Mouse (Mus musculus): ENCODE measurements around the gene Rad54l2.

Gene Rad54l2

DNA sequence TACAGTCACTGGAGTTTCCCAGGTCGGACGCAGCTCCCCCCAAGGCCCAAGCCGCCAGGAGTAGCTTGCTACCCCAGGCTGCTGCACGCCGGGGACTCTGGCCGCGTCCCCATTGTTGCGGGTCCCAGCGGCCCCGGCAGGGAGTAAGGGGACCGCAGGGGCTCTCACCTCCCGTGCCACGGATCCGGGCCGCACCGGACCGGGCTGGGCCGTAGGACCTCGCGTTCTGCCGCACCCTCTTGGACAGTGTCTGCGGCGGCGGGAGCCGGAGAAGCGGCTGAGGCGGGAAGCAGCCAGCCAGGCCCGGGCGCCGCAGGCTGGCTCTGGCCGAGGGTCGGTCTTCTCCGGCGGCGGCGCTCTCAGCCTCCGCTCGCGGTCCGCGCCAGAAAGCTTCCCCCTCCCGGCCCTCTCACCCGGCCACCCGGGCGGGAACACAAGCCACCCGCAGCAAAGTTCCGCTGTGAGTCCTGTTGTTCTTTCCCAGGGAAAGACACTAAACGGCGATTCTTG is at the start of gene Rad54l2:
Gene Rad54l2 (minus strand): TSS at position 383 of the 510 bp plus-strand sequence.
- peak; percentile 86 for DNase-seq (ENCODE audit: low read depth, low spot score)

GRCm38 (mm10) chr9:106822381-106823104 is 33.5 kb upstream of the Rad54l2 start:
- DNase-seq (ENCODE audit: low read depth, low spot score), result peak; percentile 92

DNA sequence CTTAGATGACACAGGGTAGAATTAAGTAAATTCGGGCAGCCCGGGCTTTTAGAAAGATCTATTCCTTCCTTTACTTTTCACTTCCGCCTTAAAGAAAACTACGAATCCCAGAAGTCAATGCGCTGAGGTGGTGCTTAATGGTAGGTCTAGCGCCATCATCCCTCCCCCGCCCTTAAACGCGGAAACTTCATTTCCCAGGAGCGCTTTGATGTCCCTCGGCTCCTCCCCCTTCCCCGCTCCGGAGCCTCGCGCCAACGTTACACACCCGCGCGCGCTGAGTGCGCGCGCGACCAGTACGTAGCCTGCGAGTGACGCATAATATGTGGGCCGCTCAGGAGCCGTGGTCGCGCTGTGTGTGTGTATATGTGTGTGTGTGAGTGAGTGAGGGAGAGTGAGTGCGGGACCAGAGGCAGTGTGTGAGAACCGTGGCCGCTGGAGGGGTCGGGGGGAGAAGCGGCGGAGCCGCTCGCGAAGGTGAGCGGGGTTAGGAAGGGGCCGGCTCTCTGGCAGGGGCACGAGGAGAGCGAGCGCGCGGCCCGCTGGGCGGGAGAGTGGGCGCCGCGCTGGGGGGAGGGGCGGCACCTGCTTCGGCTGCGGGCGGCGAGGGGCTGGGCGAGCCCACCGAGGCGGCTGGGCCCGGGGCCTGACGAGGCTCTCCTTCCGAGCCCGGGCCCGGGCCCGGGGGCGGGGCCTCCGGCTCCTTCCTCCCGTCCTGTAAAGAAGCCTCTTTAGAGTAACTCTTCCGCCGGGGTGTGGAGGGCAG is 32.8 kb upstream of the Rad54l2 start, which contains the start of gene Dcaf1:
Gene Dcaf1 (plus strand): TSS at position 257 of the 763 bp plus-strand sequence.
- peak; percentile 99 for DNase-seq (ENCODE audit: low read depth, low spot score)

DNA sequence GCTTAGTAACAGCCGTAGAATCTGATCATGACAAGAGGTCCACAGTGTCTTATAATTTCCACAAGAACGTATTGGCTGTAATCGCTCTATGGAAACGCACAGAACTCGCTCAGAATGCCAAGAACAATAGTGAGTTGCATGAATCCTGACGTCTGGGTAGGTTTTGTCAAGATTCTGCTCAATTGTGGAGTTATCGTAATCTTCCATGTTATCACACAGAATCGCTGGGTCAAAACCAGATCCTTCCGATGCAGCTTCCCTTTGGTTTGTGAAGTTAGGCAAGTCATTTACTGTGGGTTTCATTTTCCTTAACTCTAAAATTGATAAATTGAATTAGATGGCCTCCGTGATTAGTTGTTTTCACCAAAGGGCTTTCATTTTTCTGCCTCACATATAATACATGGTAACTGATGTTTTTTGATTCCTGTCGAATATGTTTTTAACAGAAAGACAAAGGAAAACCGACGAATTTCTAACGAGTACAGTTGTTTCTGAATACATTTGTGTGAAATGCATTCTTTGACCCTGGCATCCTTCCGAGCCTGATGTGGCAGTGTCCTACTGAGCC is 32.1 kb upstream of the Rad54l2 start:
- DNase-seq (ENCODE audit: low read depth, low spot score), result no peak

DNA sequence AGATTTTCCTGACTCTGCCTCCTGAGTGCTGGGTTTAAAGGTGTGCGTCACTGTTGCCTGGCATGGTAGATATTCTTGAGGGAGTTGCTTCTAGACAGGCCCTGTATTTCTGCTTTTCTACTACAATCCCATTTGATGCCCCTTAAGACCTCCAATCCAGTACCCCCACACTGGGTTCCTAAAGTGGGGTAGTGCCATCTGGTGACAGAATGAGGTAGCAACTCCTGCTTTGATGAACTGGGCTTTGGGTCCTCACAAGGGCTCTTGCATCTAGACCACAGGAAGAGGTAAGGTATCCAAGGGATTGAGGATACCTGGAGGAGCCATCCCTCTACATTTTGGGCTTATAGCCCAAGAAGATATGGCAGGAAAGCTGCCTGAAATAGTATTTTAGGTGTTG is 30.2 kb upstream of the Rad54l2 start:
- no peak for DNase-seq (ENCODE audit: low read depth, low spot score)

DNA sequence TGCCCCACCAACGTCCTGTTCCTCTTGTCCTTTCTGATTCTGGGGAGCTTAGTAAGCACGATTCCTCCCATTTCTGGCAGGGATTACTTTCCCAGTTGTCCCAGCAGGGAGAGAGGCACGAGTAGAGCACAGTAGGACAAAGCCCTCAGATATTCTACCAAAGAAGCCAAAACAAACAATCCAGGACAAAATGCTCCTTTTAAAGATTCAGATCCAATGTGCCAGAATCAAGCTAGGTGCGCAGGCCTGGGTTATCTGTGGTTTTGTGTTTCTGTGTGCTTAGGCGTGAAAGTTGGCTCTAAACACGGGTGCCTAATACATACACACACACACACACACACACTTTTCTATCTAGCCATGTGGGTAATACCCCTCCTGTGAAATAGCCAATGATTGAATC is 29.2 kb upstream of the Rad54l2 start:
- DNase-seq (ENCODE audit: low read depth, low spot score), result no peak

DNA sequence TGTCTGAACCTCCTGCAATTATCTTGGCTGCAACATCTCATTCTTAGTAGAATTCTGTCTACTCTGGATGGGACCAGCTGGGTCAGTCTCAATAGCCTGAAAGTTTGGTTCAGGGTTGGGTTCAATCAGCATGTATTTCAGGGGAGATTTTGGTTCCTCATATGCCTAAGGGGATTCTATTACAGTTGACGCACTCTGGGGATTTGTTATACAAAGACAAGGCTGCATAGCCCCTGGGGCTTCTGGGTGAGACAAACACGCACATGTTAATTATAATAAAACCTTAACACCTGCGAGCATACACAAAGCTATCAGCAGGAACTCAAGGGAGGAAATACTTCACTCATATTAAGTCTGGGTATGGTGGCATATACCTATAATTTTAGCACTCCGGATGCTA is 17.5 kb upstream of the Rad54l2 start:
- no peak for DNase-seq (ENCODE audit: low read depth, low spot score)

GRCm38 (mm10) chr9:106790831-106791230 is 1.8 kb upstream of the Rad54l2 start:
- DNase-seq (ENCODE audit: low read depth, low spot score), result no peak

- DNase-seq (ENCODE audit: low read depth, low spot score), result no peak
Observed at GRCm38 (mm10) chr9:106789363-106789762, 369 bp upstream of the Rad54l2 start.

DNA sequence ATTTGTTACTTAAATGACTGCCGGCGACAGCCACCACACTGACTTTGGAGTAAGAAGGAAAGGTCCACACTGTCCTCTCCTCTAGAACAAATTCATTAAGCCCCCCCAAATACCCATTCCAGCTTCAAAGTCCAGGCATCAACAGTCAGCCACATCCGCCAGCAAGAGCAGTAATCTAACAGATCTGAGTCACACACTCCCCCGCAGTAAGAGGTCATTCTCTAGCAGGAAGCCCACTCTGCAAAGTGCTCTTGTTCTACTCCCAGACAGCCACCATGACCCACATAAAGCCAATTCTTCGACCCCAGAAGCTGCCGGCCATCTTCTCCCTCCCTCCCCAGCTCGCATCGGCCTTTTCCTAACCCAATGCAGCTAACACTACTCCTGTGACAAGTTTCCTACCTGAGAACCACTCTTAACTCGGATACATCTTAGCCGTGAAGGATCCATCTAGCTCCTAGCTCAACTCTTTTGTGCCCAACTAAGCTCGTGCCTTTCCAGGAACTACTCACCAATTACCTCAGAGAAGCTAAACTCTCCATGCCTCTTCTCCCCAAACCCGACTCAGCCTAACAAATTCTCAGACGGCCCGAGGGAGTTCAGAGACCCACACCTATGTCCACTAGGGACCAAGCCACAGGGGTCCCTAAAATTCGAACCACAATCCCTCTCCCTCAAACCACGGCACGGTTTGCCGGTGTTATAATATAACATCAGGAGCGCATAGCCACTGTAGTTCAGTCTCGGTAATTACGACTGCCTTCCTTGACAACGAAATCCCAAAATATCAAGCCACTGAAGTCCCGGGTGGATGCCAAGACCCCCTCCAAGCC is 799 bp downstream of the Rad54l2 start:
- DNase-seq (ENCODE audit: low read depth, low spot score), result peak; percentile 23

GRCm38 (mm10) chr9:106785206-106785605 is 3.8 kb downstream of the Rad54l2 start:
- DNase-seq (ENCODE audit: low read depth, low spot score), result no peak

DNA sequence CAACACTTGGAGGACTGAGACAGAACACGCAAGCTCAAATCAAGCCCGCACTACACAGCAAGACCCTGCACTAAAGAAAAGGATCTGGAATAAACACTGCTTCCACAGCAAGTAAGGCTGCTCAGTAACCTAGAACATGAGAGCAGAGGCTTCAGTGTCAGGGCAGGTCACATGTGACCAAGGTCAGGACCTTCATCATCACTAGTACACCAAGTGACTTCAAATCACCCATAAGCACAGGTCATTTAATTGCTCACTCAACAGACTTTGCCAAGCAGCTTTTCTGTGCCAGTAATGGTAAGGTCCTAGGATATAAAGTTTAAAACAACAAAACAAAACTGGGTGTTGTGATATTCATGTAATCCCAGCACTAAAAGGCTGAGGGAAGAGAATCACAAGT is 5.4 kb downstream of the Rad54l2 start:
- DNase-seq (ENCODE audit: low read depth, low spot score), result no peak

GRCm38 (mm10) chr9:106780086-106780485 is 8.9 kb downstream of the Rad54l2 start:
- DNase-seq (ENCODE audit: low read depth, low spot score), result no peak

GRCm38 (mm10) chr9:106778319-106778718 is 10.7 kb downstream of the Rad54l2 start:
- DNase-seq (ENCODE audit: low read depth, low spot score), result no peak

DNA sequence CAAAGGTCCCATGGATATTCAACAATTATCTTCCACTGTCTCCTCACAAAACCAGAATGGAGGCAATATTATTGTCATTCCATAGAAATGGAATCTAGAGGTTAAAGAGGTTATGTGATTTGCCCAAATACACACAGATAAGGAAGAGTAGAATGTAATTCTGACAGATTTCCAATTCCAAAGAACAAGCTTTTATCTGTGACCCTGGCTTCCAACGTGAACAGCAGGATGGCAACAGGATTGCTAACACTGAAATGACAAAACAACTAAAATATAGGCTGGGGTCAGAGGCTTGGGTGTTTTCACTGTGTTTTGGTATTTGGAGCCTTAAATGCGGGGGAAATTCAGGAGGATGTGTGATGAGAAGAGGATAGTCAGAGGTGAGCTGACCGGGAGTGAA is 11.6 kb downstream of the Rad54l2 start:
- DNase-seq (ENCODE audit: low read depth, low spot score), result no peak

DNA sequence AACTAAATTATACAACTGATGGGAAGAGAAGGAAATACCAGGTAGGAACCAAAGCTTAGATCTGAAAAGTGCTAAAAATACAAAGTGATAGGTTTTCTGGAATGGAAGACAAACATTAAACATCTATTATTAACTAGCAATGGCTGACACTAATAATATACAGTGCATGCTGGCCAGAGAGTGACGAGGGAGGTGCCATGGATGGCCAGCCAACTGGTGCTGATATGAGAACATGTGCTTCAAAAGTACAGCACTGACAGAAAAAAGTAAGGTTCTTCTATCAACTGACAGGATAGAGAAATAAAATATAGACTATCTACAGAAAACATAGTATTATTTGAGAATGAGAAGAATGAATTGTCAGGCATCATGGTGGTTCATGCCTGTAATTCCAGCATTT is 12.9 kb downstream of the Rad54l2 start:
- DNase-seq (ENCODE audit: low read depth, low spot score), result no peak

GRCm38 (mm10) chr9:106771770-106772169 is 17.2 kb downstream of the Rad54l2 start:
- DNase-seq (ENCODE audit: low read depth, low spot score), result no peak

DNA sequence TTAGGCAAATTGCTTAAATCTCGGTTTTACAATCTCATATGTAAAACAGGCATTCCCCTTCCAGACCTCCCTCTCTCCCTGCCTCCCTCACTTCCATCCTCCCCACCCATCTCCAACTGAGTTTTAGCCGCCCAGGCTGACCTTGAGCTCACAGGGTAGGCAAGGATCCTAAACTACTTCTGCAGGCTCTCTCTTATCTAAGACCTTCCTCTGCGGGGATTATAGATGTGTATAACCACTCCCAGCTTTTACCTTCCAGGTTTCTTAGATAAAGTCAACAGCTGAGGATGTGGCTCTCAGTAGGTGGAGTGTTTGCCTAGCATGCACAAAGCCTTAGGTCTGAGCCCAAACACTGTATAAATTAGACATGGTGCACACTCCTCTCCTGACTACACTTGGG is 18.8 kb downstream of the Rad54l2 start:
- no peak for DNase-seq (ENCODE audit: low read depth, low spot score)

- no peak for DNase-seq (ENCODE audit: low read depth, low spot score)
Observed at GRCm38 (mm10) chr9:106769781-106770180, 19.2 kb downstream of the Rad54l2 start.

DNA sequence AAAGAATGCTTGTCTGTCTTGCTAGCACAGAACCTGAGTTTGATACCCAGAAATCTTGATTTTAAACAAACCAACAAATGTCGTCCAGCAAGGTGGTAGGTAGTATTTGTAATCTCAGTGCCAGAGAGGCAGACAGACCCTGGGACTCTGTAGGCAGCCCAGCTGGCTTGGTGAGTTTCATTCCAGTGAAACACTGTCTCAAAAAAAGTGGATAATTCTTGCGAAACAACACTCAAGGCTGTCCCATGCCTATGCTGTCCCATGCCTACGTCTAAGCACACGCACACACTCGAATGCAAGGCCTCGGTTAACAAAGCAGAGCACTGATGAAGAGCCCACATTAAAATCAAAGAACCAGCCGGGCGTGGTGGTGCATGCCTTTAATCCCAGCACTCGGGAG is 32.6 kb downstream of the Rad54l2 start:
- DNase-seq (ENCODE audit: low read depth, low spot score), result no peak

GRCm38 (mm10) chr9:106755776-106756175 is 33.2 kb downstream of the Rad54l2 start:
- DNase-seq (ENCODE audit: low read depth, low spot score), result no peak

- no peak for DNase-seq (ENCODE audit: low read depth, low spot score)
Observed at GRCm38 (mm10) chr9:106754311-106754710, 34.7 kb downstream of the Rad54l2 start.

Measured in mesoderm, embryonic 11.5 days (tissue).